Mouse (Mus musculus) C2C12 (cell line): Measurements from ENCODE around the gene Wdr63. TPM values are rescaled to one million over a fixed set of nuclear protein-coding genes. Genes with fewer than 3 reads are reported as not detected.
"Not testable (repeated sequence)": the region's sequence is repeated elsewhere in the genome, so short reads cannot be mapped to it uniquely, and the experiment has no call there.

Experiments
- H3K27me3 ChIP-seq: one replicate; pipeline ENCODE4 v1.6.1; 2011; ENCODE audit not compliant: control insufficient read depth, insufficient read depth, insufficient read length
- H3K36me3 ChIP-seq: one replicate; pipeline ENCODE4 v1.6.1; 2011; ENCODE audit not compliant: control insufficient read depth, insufficient read depth
- H3K4me3 ChIP-seq: one replicate; pipeline ENCODE4 v1.5.1; 2011; ENCODE audit warnings: mild to moderate bottlenecking, control low read depth; ENCODE audit not compliant: poor library complexity, insufficient read depth, severe bottlenecking
- H3K79me2 ChIP-seq: one replicate; pipeline ENCODE4 v1.6.1; 2011; ENCODE audit not compliant: control insufficient read depth, insufficient read depth
- H3K79me3 ChIP-seq: one replicate; pipeline ENCODE4 v1.6.1; 2011; ENCODE audit warnings: low read depth, control low read depth
- H3ac ChIP-seq: one replicate; pipeline ENCODE3; 2011; ENCODE audit warnings: low read depth; ENCODE audit not compliant: control insufficient read depth, insufficient read length
- CEBPB ChIP-seq: IDR thresholded peaks from one replicate; pipeline ENCODE4 v1.6.1; 2011; ENCODE audit warnings: low read depth, mild to moderate bottlenecking, control low read depth, moderate library complexity
- CTCF ChIP-seq: IDR thresholded peaks from one replicate; pipeline ENCODE4 v1.5.1; 2011; ENCODE audit not compliant: control insufficient read depth, insufficient read depth, insufficient read length
- FOSL1 ChIP-seq: IDR thresholded peaks from one replicate; pipeline ENCODE4 v1.8.0; 2011; ENCODE audit warnings: mild to moderate bottlenecking, low read length; ENCODE audit not compliant: poor library complexity, insufficient read depth, severe bottlenecking
- MAX ChIP-seq: IDR thresholded peaks from one replicate; pipeline ENCODE4 v1.6.1; 2011; ENCODE audit warnings: mild to moderate bottlenecking, control low read depth
- MYOD1 ChIP-seq: IDR thresholded peaks from one replicate; pipeline ENCODE4 v1.6.1; 2011; ENCODE audit warnings: low read depth; ENCODE audit not compliant: control insufficient read depth, insufficient read length
- MYOG ChIP-seq: IDR thresholded peaks from one replicate; pipeline ENCODE4 v1.6.1; 2011; ENCODE audit not compliant: control insufficient read depth, insufficient read length; ENCODE audit errors: extremely low read depth
- USF1 ChIP-seq: IDR thresholded peaks from one replicate; pipeline ENCODE4 v1.6.1; 2011; ENCODE audit warnings: low read depth, mild to moderate bottlenecking, control low read depth, moderate library complexity
- polyA plus RNA-seq: library from polyadenylated mRNA; unstranded; fragments of >200 nt; fragmentation: generic; extraction: Trizol; gene quantifications from one replicate; pipeline ENCODE4 v1.2.1, GENCODE M21; 2012; ENCODE audit warnings: missing spikeins

Gene Wdr63
- polyA plus RNA-seq, 1 experiment: 0.43 TPM

GRCm38 (mm10) chr3:146007872-146008271 is 100.1 kb downstream of the Wdr63 start:
- H3K79me3 ChIP-seq: no peaks in the 10 kb centered on the region
- TF ChIP-seq MYOD1 (no peak), MAX (no peak), MYOG (no peak), CTCF (no peak), CEBPB (no peak), FOSL1 (no peak)
- H3K79me2 ChIP-seq: no peaks in the 10 kb centered on the region
- H3K27me3 ChIP-seq: no peaks in the 10 kb centered on the region
- H3K4me3 ChIP-seq: no peak overlapping the region
- no peak overlapping the region for H3ac ChIP-seq
- no peaks in the 10 kb centered on the region for H3K36me3 ChIP-seq

- Histone ChIP-seq H3K27me3 (no peaks in the 10 kb centered on the region), H3ac (no peak overlapping the region), H3K4me3 (no peak overlapping the region), H3K79me2 (no peaks in the 10 kb centered on the region), H3K36me3 (no peaks in the 10 kb centered on the region), H3K79me3 (no peaks in the 10 kb centered on the region)
- no peak for TF ChIP-seq MYOD1
- TF ChIP-seq CEBPB: no peak
- TF ChIP-seq FOSL1: no peak
- TF ChIP-seq MYOG: no peak
- no peak for TF ChIP-seq MAX
- no peak for TF ChIP-seq USF1
- TF ChIP-seq CTCF: no peak
Measured at GRCm38 (mm10) chr3:146004347-146005051, 103.4 kb downstream of the Wdr63 start.

- not testable (repeated sequence) for H3K79me3 ChIP-seq, H3K36me3 ChIP-seq, H3K4me3 ChIP-seq, H3K27me3 ChIP-seq, H3K79me2 ChIP-seq, H3ac ChIP-seq
Measured at GRCm38 (mm10) chr3:145996539-145996938, 111.4 kb downstream of the Wdr63 start.

- Histone ChIP-seq H3K27me3 (no peaks in the 10 kb centered on the region), H3ac (no peak overlapping the region), H3K79me3 (no peaks in the 10 kb centered on the region), H3K4me3 (no peak overlapping the region), H3K79me2 (no peaks in the 10 kb centered on the region), H3K36me3 (no peaks in the 10 kb centered on the region)
- no peak for TF ChIP-seq CEBPB
Measured at GRCm38 (mm10) chr3:145995489-145995888, 112.4 kb downstream of the Wdr63 start.

- no peak for TF ChIP-seq MAX
- no peak for TF ChIP-seq CEBPB
- no peak for TF ChIP-seq FOSL1
- no peak for TF ChIP-seq CTCF
- TF ChIP-seq USF1: no peak
- TF ChIP-seq MYOG: no peak
- no peak for TF ChIP-seq MYOD1
- Histone ChIP-seq H3K36me3 (no peaks in the 10 kb centered on the region), H3K79me2 (no peaks in the 10 kb centered on the region), H3ac (no peak overlapping the region), H3K4me3 (no peak overlapping the region), H3K79me3 (no peaks in the 10 kb centered on the region), H3K27me3 (no peaks in the 10 kb centered on the region)
Measured at GRCm38 (mm10) chr3:145993481-145994201, 114.3 kb downstream of the Wdr63 start.

- TF ChIP-seq CTCF: no peak
- no peak for TF ChIP-seq CEBPB
- TF ChIP-seq FOSL1: no peak
- TF ChIP-seq MAX: no peak
- TF ChIP-seq MYOD1: no peak
- TF ChIP-seq USF1: no peak
- TF ChIP-seq MYOG: no peak
- Histone ChIP-seq H3ac (no peak overlapping the region), H3K27me3 (no peaks in the 10 kb centered on the region), H3K79me3 (no peaks in the 10 kb centered on the region), H3K79me2 (no peaks in the 10 kb centered on the region), H3K4me3 (no peak overlapping the region), H3K36me3 (no peaks in the 10 kb centered on the region)
Measured at GRCm38 (mm10) chr3:145992796-145993195, 115.1 kb downstream of the Wdr63 start.
